Mouse (Mus musculus) midbrain, postnatal 0 days (tissue): ENCODE measurements around the gene Rap1a. TPM values are rescaled to one million over a fixed set of nuclear protein-coding genes. Genes with fewer than 3 reads are reported as not detected.

Experiments
- ATAC-seq: fragments of 200-750 bp; cut with Nextera tagmentation; 2 replicates; pipeline ENCODE4 v1.8.0; 2017; ENCODE audit warnings: moderate number of reproducible peaks, mild to moderate bottlenecking, moderate TSS enrichment, moderate library complexity; ENCODE audit not compliant: low FRiP score
- DNase-seq: peaks from one replicate; pipeline ENCODE4 v3.0.0-alpha.2; 2015; ENCODE audit warnings: low spot score
- H3K27ac ChIP-seq: fragments of 300-500 bp; sonication (generic); 2 replicates; pipeline ENCODE4 v1.5.1; 2014; ENCODE audit warnings: low read depth, mild to moderate bottlenecking, low read length, mixed read lengths
- H3K27me3 ChIP-seq: fragments of 300-500 bp; sonication (generic); 2 replicates; pipeline ENCODE4 v1.6.1; 2014; ENCODE audit warnings: low read length, control low read depth, mixed read lengths; ENCODE audit not compliant: insufficient read depth
- H3K36me3 ChIP-seq: fragments of 300-500 bp; sonication (generic); 2 replicates; pipeline ENCODE4 v1.6.1; 2014; ENCODE audit warnings: low read length, control low read depth, mixed read lengths; ENCODE audit not compliant: insufficient read depth
- H3K4me1 ChIP-seq: fragments of 300-500 bp; sonication (generic); 2 replicates; pipeline ENCODE4 v1.6.1; 2014; ENCODE audit warnings: mild to moderate bottlenecking, control low read depth, antibody characterized with exemption, low read length, mixed read lengths; ENCODE audit not compliant: insufficient read depth
- H3K4me2 ChIP-seq: fragments of 300-500 bp; sonication (generic); 2 replicates; pipeline ENCODE4 v1.6.1; 2014; ENCODE audit warnings: low read depth, mild to moderate bottlenecking, low read length, mixed read lengths; ENCODE audit not compliant: poor library complexity, severe bottlenecking
- H3K4me3 ChIP-seq: fragments of 300-500 bp; sonication (generic); 2 replicates; pipeline ENCODE4 v1.5.1; 2014; ENCODE audit warnings: low read depth, mild to moderate bottlenecking, low read length, moderate library complexity
- H3K9ac ChIP-seq: fragments of 300-500 bp; sonication (generic); replicated peaks from 2 replicates; pipeline ENCODE4 v1.6.1; 2014; ENCODE audit warnings: mild to moderate bottlenecking, low read length, moderate library complexity, mixed read lengths; ENCODE audit not compliant: poor library complexity, severe bottlenecking
- H3K9me3 ChIP-seq: fragments of 300-500 bp; sonication (generic); 2 replicates; pipeline ENCODE4 v1.6.1; 2016; ENCODE audit warnings: low read length, control low read depth
- CTCF ChIP-seq: IDR thresholded peaks from 2 replicates; pipeline ENCODE4 v1.5.1; 2016; ENCODE audit warnings: antibody characterized with exemption, mild to moderate bottlenecking
- WGBS: fragments of 180-500 bp; shearing (Covaris S2); extraction: QIAGEN DNeasy Blood & Tissue Kit; methylation state at CpG from one replicate; pipeline ENCODE4 v1.1.7; 2014; 5-methylcytosine and 5-hydroxymethylcytosine counted together
- polyA plus RNA-seq: library from polyadenylated mRNA; unstranded; fragments of >200 nt; fragmentation: Nextera tagmentation; extraction: Ambion mirVana; gene quantifications from 2 replicates; pipeline ENCODE4 v1.2.1, GENCODE M21; 2015
- total RNA-seq: library from RNA; depleted of rRNA; stranded (reverse); fragments of >200 nt; gene quantifications from 2 replicates; pipeline ENCODE4 v1.2.3, GENCODE M21; 2014

Gene Rap1a
- total and polyA plus RNA-seq, 2 experiments from 2014 or later: 27.1 to 66.0 TPM

DNA sequence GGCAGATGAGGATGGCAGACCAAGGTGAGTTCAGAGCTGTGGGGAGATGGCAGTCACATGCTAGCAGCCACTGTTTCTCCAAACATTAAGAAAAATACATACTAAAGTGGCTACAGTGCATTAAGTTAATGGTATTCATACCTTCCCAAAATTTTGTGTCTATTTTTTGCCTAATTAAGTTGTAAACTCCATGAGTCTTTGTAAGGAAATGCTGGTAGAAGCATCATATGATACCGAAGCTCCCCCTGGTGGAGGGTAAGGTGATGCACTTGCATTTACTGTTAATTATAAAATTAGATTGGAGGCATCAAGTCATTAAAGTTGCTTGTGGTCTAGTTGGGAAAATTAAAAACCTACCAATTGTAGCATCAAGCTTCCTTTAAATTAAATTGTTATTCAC is 75.1 kb downstream of the Rap1a start:
- no peak overlapping the region for H3K9ac ChIP-seq
- TF ChIP-seq CTCF: peak; percentile 86
- H3K9me3 ChIP-seq: no peaks in the 10 kb centered on the region
- no peak for ATAC-seq
- no peaks in the 10 kb centered on the region for H3K27me3 ChIP-seq
- H3K4me2 ChIP-seq: no peak overlapping the region
- WGBS: 0% methylated on average over 1 of the region's 1 CpGs
- peaks cover 2% of the 10 kb centered on the region for H3K36me3 ChIP-seq
- no peak overlapping the region for H3K27ac ChIP-seq
- H3K4me3 ChIP-seq: no peak overlapping the region
- no peaks in the 10 kb centered on the region for H3K4me1 ChIP-seq
- peak; percentile 69 for DNase-seq

GRCm38 (mm10) chr3:105722510-105722909 is 78.6 kb downstream of the Rap1a start:
- H3K27ac ChIP-seq: no peak overlapping the region
- no peak for ATAC-seq
- no peak overlapping the region for H3K4me2 ChIP-seq
- no peak for DNase-seq
- 91% methylated on average over 3 of the region's 3 CpGs for WGBS
- H3K9me3 ChIP-seq: no peaks in the 10 kb centered on the region
- H3K9ac ChIP-seq: no peak overlapping the region
- no peaks in the 10 kb centered on the region; the same call in 1 of the 2 replicates for H3K36me3 ChIP-seq
- H3K4me1 ChIP-seq: no peaks in the 10 kb centered on the region
- H3K4me3 ChIP-seq: no peak overlapping the region
- no peaks in the 10 kb centered on the region for H3K27me3 ChIP-seq
- no peak for TF ChIP-seq CTCF

DNA sequence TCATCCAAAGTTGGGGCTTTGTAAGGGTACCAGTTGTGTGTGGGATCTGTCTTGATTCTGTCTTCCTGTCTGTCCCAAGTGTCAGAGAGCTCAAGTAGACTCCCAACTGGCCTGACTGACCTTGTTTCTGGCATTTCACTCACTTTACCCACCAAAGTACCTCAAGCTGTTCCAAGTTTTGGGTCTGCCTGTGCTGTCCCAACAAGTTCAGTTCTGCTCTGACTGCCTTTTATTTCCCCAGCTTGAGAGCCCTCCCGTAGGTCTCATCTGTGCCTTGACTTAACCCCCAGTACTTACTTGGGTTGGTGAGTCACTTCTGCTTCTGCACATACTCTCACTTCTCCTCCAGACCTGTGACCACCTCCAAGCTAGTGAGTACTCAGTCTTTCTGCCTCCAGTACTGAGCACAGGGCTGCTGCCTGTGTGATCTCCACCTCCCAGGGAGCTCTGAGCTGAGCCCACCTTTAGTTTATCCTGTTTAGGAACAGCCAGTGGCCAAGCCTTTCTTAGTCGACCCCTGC is 79.4 kb downstream of the Rap1a start:
- Histone ChIP-seq H3K9me3 (no peaks in the 10 kb centered on the region), H3K4me3 (no peak overlapping the region), H3K36me3 (no peaks in the 10 kb centered on the region; the same call in 1 of the 2 replicates), H3K4me1 (no peaks in the 10 kb centered on the region), H3K4me2 (no peak overlapping the region), H3K9ac (no peak overlapping the region), H3K27me3 (no peaks in the 10 kb centered on the region), H3K27ac (no peak overlapping the region)
- no peak for ATAC-seq
- WGBS: 56% methylated on average over 2 of the region's 2 CpGs
- TF ChIP-seq CTCF: no peak
- DNase-seq: no peak

DNA sequence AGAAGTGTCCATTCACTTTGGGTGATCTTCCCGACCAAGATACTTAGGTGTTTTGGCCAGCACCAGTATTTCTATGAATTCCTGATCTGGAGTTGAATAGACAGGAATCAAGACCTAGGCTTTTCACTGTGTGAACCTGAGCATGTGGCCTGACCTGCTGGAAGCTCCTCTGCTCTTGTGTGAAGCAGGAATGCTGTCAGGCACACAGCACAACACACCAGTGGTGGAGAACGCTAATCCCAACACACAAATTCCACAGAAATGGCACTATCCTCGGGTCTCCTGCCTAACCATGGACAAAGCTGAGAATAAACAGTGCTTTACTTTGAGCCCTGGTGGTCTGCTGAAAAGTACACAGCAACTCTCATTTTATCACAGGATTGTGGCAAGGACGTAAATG is 80.6 kb downstream of the Rap1a start:
- ATAC-seq: no peak

GRCm38 (mm10) chr3:105719979-105720378 is 81.2 kb downstream of the Rap1a start:
- H3K27ac ChIP-seq: no peak overlapping the region
- H3K36me3 ChIP-seq: no peaks in the 10 kb centered on the region
- no peak for DNase-seq
- WGBS: 79% methylated on average over 4 of the region's 4 CpGs
- no peak overlapping the region for H3K9ac ChIP-seq
- H3K4me2 ChIP-seq: no peak overlapping the region
- no peak for ATAC-seq
- no peaks in the 10 kb centered on the region for H3K27me3 ChIP-seq
- no peaks in the 10 kb centered on the region for H3K9me3 ChIP-seq
- no peaks in the 10 kb centered on the region for H3K4me1 ChIP-seq
- TF ChIP-seq CTCF: no peak
- H3K4me3 ChIP-seq: no peak overlapping the region

More for the DNA sequence above, 80.6 kb downstream of the Rap1a start:
- Histone ChIP-seq H3K9me3 (no peaks in the 10 kb centered on the region), H3K9ac (no peak overlapping the region), H3K4me1 (no peaks in the 10 kb centered on the region), H3K4me2 (no peak overlapping the region), H3K4me3 (no peak overlapping the region), H3K27ac (no peak overlapping the region), H3K27me3 (no peaks in the 10 kb centered on the region), H3K36me3 (no peaks in the 10 kb centered on the region)
- DNase-seq: no peak
- TF ChIP-seq CTCF: no peak
- WGBS: 83% methylated on average over 4 of the region's 4 CpGs

DNA sequence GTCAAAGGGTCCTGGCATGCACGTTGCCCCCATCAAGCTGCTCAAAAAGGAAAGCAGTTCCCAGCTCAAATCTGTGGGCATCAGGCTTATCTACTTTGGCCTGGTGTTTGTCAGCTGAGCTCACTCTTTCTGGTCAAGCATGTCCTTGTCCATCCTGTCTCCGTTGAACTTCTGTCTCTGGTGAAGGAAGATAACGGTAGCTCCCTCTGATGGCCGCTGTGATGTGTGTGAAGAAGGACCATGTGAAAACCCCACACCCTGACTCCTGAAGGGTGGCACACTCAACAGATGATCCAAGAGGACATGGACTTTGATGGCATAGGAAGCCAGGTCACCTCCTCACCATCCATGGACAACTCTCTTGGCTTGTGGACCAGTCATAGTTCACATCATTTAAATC is 82.4 kb downstream of the Rap1a start:
- Histone ChIP-seq H3K4me2 (no peak overlapping the region), H3K36me3 (no peaks in the 10 kb centered on the region), H3K4me3 (no peak overlapping the region), H3K27ac (no peak overlapping the region), H3K9ac (no peak overlapping the region), H3K9me3 (no peaks in the 10 kb centered on the region), H3K27me3 (no peaks in the 10 kb centered on the region), H3K4me1 (no peaks in the 10 kb centered on the region; the same call in 1 of the 2 replicates)
- TF ChIP-seq CTCF: peak; percentile 15; the same call in 1 of the 2 replicates
- WGBS: 59% methylated on average over 4 of the region's 4 CpGs
- DNase-seq: no peak
- no peak for ATAC-seq
